Mouse (Mus musculus): Measurements from ENCODE around the gene Mthfs. TPM values are rescaled to one million over a fixed set of nuclear protein-coding genes. Genes with fewer than 3 reads are reported as not detected.
"Not testable (repeated sequence)": the region's sequence is repeated elsewhere in the genome, so short reads cannot be mapped to it uniquely, and the experiment has no call there.

Gene Mthfs
- polyA plus RNA-seq (2016; fragmentation: Nextera tagmentation; extraction: Ambion mirVana), result 15.5 and 15.6 TPM in 2 replicates

GRCm38 (mm10) chr9:89210353-89211064, at the start of gene Mthfs:
Gene Mthfs (plus strand): TSS chr9:89210676.
- H3K36me3 ChIP-seq (replicated peaks); H3K27me3 ChIP-seq (ENCODE audit: poor library complexity, severe bottlenecking); DNase-seq (ENCODE audit: extremely low spot score, low spot score); H3K9me3 ChIP-seq; H3K4me1 ChIP-seq: not testable (repeated sequence)
- H3K4me3 ChIP-seq, result peak within 1 kb of the TSS; percentile 42
- H3K27ac ChIP-seq, result peak within 1 kb of the TSS; percentile 81
- 32% methylated on average over 9 of the region's 12 CpGs for WGBS

- H3K4me3 ChIP-seq; DNase-seq (ENCODE audit: extremely low spot score, low spot score); H3K36me3 ChIP-seq (replicated peaks); H3K4me1 ChIP-seq; H3K9me3 ChIP-seq; H3K27ac ChIP-seq; H3K27me3 ChIP-seq (ENCODE audit: poor library complexity, severe bottlenecking): not testable (repeated sequence)
These were observed 37.9 kb upstream of the Mthfs start for GRCm38 (mm10) chr9:89172539-89172938.

- not testable (repeated sequence) for H3K27ac ChIP-seq; H3K27me3 ChIP-seq (ENCODE audit: poor library complexity, severe bottlenecking); H3K9me3 ChIP-seq; H3K4me1 ChIP-seq; H3K36me3 ChIP-seq (replicated peaks); H3K4me3 ChIP-seq; DNase-seq (ENCODE audit: extremely low spot score, low spot score)
- WGBS, result 36% methylated on average over 2 of the region's 3 CpGs
These were observed 31.6 kb upstream of the Mthfs start for GRCm38 (mm10) chr9:89178833-89179232.

GRCm38 (mm10) chr9:89179469-89179868, 31.0 kb upstream of the Mthfs start:
- not testable (repeated sequence) for H3K4me3 ChIP-seq; H3K27ac ChIP-seq; DNase-seq (ENCODE audit: extremely low spot score, low spot score); H3K27me3 ChIP-seq (ENCODE audit: poor library complexity, severe bottlenecking); H3K4me1 ChIP-seq; H3K9me3 ChIP-seq; H3K36me3 ChIP-seq (replicated peaks)
- WGBS, result 76% methylated on average over 4 of the region's 4 CpGs

GRCm38 (mm10) chr9:89187006-89187405, 23.5 kb upstream of the Mthfs start:
- H3K27me3 ChIP-seq (ENCODE audit: poor library complexity, severe bottlenecking); H3K4me3 ChIP-seq; H3K9me3 ChIP-seq; DNase-seq (ENCODE audit: extremely low spot score, low spot score); H3K36me3 ChIP-seq (replicated peaks); H3K27ac ChIP-seq; H3K4me1 ChIP-seq: not testable (repeated sequence)
- WGBS, result 79% methylated on average over 15 of the region's 15 CpGs

GRCm38 (mm10) chr9:89195483-89195882, 15.0 kb upstream of the Mthfs start:
- not testable (repeated sequence) for H3K27ac ChIP-seq; H3K27me3 ChIP-seq (ENCODE audit: poor library complexity, severe bottlenecking); DNase-seq (ENCODE audit: extremely low spot score, low spot score); H3K9me3 ChIP-seq; H3K4me1 ChIP-seq; H3K4me3 ChIP-seq; H3K36me3 ChIP-seq (replicated peaks)

- H3K27ac ChIP-seq; H3K36me3 ChIP-seq (replicated peaks); DNase-seq (ENCODE audit: extremely low spot score, low spot score); H3K4me3 ChIP-seq; H3K4me1 ChIP-seq; H3K9me3 ChIP-seq; H3K27me3 ChIP-seq (ENCODE audit: poor library complexity, severe bottlenecking): not testable (repeated sequence)
- WGBS, result 81% methylated on average over 1 of the region's 1 CpGs
These were observed 13.0 kb upstream of the Mthfs start for GRCm38 (mm10) chr9:89197509-89197908.

GRCm38 (mm10) chr9:89198349-89198748, 12.1 kb upstream of the Mthfs start:
- DNase-seq (ENCODE audit: extremely low spot score, low spot score); H3K4me1 ChIP-seq: not testable (repeated sequence)
- WGBS, result 90% methylated on average over 3 of the region's 3 CpGs

GRCm38 (mm10) chr9:89198969-89199416, 11.5 kb upstream of the Mthfs start, which contains the start of the genes Bcl2a1b and Gm29094:
Gene Bcl2a1b (plus strand): TSS chr9:89199209.
Gene Gm29094 (plus strand): TSS chr9:89199379.
- DNase-seq (ENCODE audit: extremely low spot score, low spot score); H3K4me3 ChIP-seq: not testable (repeated sequence)
- WGBS, result 93% methylated on average over 5 of the region's 5 CpGs

More at GRCm38 (mm10) chr9:89198349-89198748, 12.1 kb upstream of the Mthfs start:
- H3K27me3 ChIP-seq (ENCODE audit: poor library complexity, severe bottlenecking); H3K9me3 ChIP-seq; H3K4me3 ChIP-seq; H3K36me3 ChIP-seq (replicated peaks); H3K27ac ChIP-seq: not testable (repeated sequence)

GRCm38 (mm10) chr9:89202256-89202655, 8.2 kb upstream of the Mthfs start:
- not testable (repeated sequence) for H3K4me1 ChIP-seq; H3K27ac ChIP-seq; H3K27me3 ChIP-seq (ENCODE audit: poor library complexity, severe bottlenecking); H3K4me3 ChIP-seq; H3K36me3 ChIP-seq (replicated peaks); DNase-seq (ENCODE audit: extremely low spot score, low spot score); H3K9me3 ChIP-seq

More at GRCm38 (mm10) chr9:89198969-89199416, 11.5 kb upstream of the Mthfs start, which contains the start of the genes Bcl2a1b and Gm29094:
- not testable (repeated sequence) for H3K9me3 ChIP-seq; H3K4me1 ChIP-seq; H3K27me3 ChIP-seq (ENCODE audit: poor library complexity, severe bottlenecking); H3K27ac ChIP-seq; H3K36me3 ChIP-seq (replicated peaks)

- WGBS, result 83% methylated on average over 1 of the region's 1 CpGs
- H3K27me3 ChIP-seq (ENCODE audit: poor library complexity, severe bottlenecking); H3K4me3 ChIP-seq; H3K9me3 ChIP-seq; H3K4me1 ChIP-seq; H3K36me3 ChIP-seq (replicated peaks); DNase-seq (ENCODE audit: extremely low spot score, low spot score); H3K27ac ChIP-seq: not testable (repeated sequence)
These were observed 1.5 kb upstream of the Mthfs start for GRCm38 (mm10) chr9:89208939-89209338.

GRCm38 (mm10) chr9:89211065-89211858, 786 bp downstream of the Mthfs start:
- DNase-seq (ENCODE audit: extremely low spot score, low spot score); H3K9me3 ChIP-seq; H3K27me3 ChIP-seq (ENCODE audit: poor library complexity, severe bottlenecking); H3K36me3 ChIP-seq (replicated peaks); H3K4me1 ChIP-seq: not testable (repeated sequence)
- peak overlapping the region; percentile 42 for H3K4me3 ChIP-seq
- H3K27ac ChIP-seq, result peak overlapping the region; percentile 81
- WGBS, result 9% methylated on average over 9 of the region's 44 CpGs

GRCm38 (mm10) chr9:89212428-89212827, 2.0 kb downstream of the Mthfs start:
- H3K27ac ChIP-seq, result not testable (repeated sequence)
- 50% methylated on average over 1 of the region's 1 CpGs for WGBS

More at GRCm38 (mm10) chr9:89212428-89212827, 2.0 kb downstream of the Mthfs start:
- not testable (repeated sequence) for H3K4me1 ChIP-seq; H3K4me3 ChIP-seq; H3K9me3 ChIP-seq; DNase-seq (ENCODE audit: extremely low spot score, low spot score); H3K27me3 ChIP-seq (ENCODE audit: poor library complexity, severe bottlenecking); H3K36me3 ChIP-seq (replicated peaks)
